Mouse (Mus musculus) heart, postnatal 0 days (tissue): ENCODE data around the gene Itga3.

Experiments used
- CTCF ChIP-seq: IDR thresholded peaks from 2 replicates; pipeline ENCODE4 v1.5.1; 2016; ENCODE audit warnings: antibody characterized with exemption, control low read depth, low read depth
- EP300 ChIP-seq: IDR thresholded peaks from 2 replicates; pipeline ENCODE4 v1.6.1; 2016; ENCODE audit warnings: antibody characterized with exemption, low read depth

- TF ChIP-seq CTCF, result no peak
- no peak for TF ChIP-seq EP300
Measured at GRCm38 (mm10) chr11:95027850-95028470, 48.6 kb downstream of the Itga3 start.
